Mouse (Mus musculus): ENCODE measurements around the gene Sptbn1. TPM values are rescaled to one million over a fixed set of nuclear protein-coding genes. Genes with fewer than 3 reads are reported as not detected.

The Sptbn1 gene
- polyA plus RNA-seq (2014; fragmentation: Illumina TruSeq; extraction: RNeasy Lipid Tissue Mini Kit (QIAGEN cat#74804); ENCODE audit: low read depth, low replicate concordance) = 212 TPM

GRCm38 (mm10) chr11:30267892-30268647, at the start of gene Sptbn1:
Gene Sptbn1 (minus strand): TSS chr11:30268175.

Other genes with a start within 250 kb of the Sptbn1 start
- gene Eml6, start 242.1 kb downstream of the Sptbn1 start, polyA plus RNA-seq (2014; fragmentation: Illumina TruSeq; extraction: RNeasy Lipid Tissue Mini Kit (QIAGEN cat#74804); ENCODE audit: low read depth, low replicate concordance) = 4.7 TPM
- 3.2 TPM for gene 4930505A04Rik, start 203.7 kb upstream of the Sptbn1 start, polyA plus RNA-seq (2014; fragmentation: Illumina TruSeq; extraction: RNeasy Lipid Tissue Mini Kit (QIAGEN cat#74804); ENCODE audit: low read depth, low replicate concordance)

All from adipose tissue, adult 10 weeks (tissue).